Mouse (Mus musculus) hindbrain, embryonic 11.5 days (tissue): ENCODE measurements around the gene Rab1b. TPM values are rescaled to one million over a fixed set of nuclear protein-coding genes. Genes with fewer than 3 reads are reported as not detected.

Experiments
- ATAC-seq: fragments of 200-750 bp; cut with Nextera tagmentation; 2 replicates; pipeline ENCODE4 v1.8.0; 2017; ENCODE audit warnings: mild to moderate bottlenecking, moderate TSS enrichment, moderate library complexity; ENCODE audit not compliant: low FRiP score
- DNase-seq: peaks from one replicate; pipeline ENCODE4 v3.0.0-alpha.2; 2015; ENCODE audit warnings: low spot score
- H3K27ac ChIP-seq: fragments of 300-500 bp; sonication (generic); 2 replicates; pipeline ENCODE4 v1.5.1; 2014; ENCODE audit warnings: mild to moderate bottlenecking, low read depth, low read length
- H3K27me3 ChIP-seq: fragments of 300-500 bp; sonication (generic); 2 replicates; pipeline ENCODE4 v1.6.1; 2014; ENCODE audit warnings: mild to moderate bottlenecking, low read length, moderate library complexity, mixed read lengths; ENCODE audit not compliant: control insufficient read depth, insufficient read depth
- H3K36me3 ChIP-seq: fragments of 300-500 bp; sonication (generic); 2 replicates; pipeline ENCODE4 v1.6.1; 2014; ENCODE audit warnings: mild to moderate bottlenecking, low read length, moderate library complexity, mixed read lengths; ENCODE audit not compliant: control insufficient read depth, insufficient read depth
- H3K4me1 ChIP-seq: fragments of 300-500 bp; sonication (generic); replicated peaks from 2 replicates; pipeline ENCODE4 v1.6.1; 2014; ENCODE audit warnings: low read length, mixed read lengths; ENCODE audit not compliant: control insufficient read depth, insufficient read depth
- H3K4me2 ChIP-seq: fragments of 300-500 bp; sonication (generic); replicated peaks from 2 replicates; pipeline ENCODE4 v1.6.1; 2014; ENCODE audit warnings: mild to moderate bottlenecking, low read depth, low read length
- H3K4me3 ChIP-seq: fragments of 300-500 bp; sonication (generic); 2 replicates; pipeline ENCODE4 v1.5.1; 2014; ENCODE audit warnings: low read depth, low read length
- H3K9ac ChIP-seq: fragments of 300-500 bp; sonication (generic); 2 replicates; pipeline ENCODE4 v1.6.1; 2014; ENCODE audit warnings: low read depth, low read length
- H3K9me3 ChIP-seq: fragments of 300-500 bp; sonication (generic); 2 replicates; pipeline ENCODE4 v1.6.1; 2016; ENCODE audit warnings: low read length; ENCODE audit not compliant: control insufficient read depth
- WGBS: fragments of 180-500 bp; shearing (Covaris S2); extraction: QIAGEN DNeasy Blood & Tissue Kit; methylation state at CpG from one replicate; pipeline ENCODE4 v1.1.7; 2014; 5-methylcytosine and 5-hydroxymethylcytosine counted together
- polyA plus RNA-seq: library from polyadenylated mRNA; unstranded; fragments of >200 nt; fragmentation: Nextera tagmentation; extraction: Ambion mirVana; gene quantifications from 2 replicates; pipeline ENCODE4 v1.2.1, GENCODE M21; 2014

Gene Rab1b
- polyA plus RNA-seq, 1 experiment from 2014 or later, result 217 TPM

GRCm38 (mm10) chr19:5062041-5062440 is 44.8 kb downstream of the Rab1b start:
- H3K27ac ChIP-seq, result no peak overlapping the region

GRCm38 (mm10) chr19:5060365-5061330 is 46.2 kb downstream of the Rab1b start:
- H3K9ac ChIP-seq, result no peak overlapping the region
- peaks cover 7% of the 10 kb centered on the region for H3K4me1 ChIP-seq
- ATAC-seq (no peak), DNase-seq (no peak)
- WGBS, result 36% methylated on average over 5 of the region's 5 CpGs
- no peaks in the 10 kb centered on the region for H3K9me3 ChIP-seq
- H3K27me3 ChIP-seq, result no peaks in the 10 kb centered on the region
- no peak overlapping the region for H3K4me2 ChIP-seq
- no peaks in the 10 kb centered on the region for H3K36me3 ChIP-seq
- H3K4me3 ChIP-seq, result no peak overlapping the region
- no peak overlapping the region for H3K27ac ChIP-seq

More at GRCm38 (mm10) chr19:5062041-5062440, 44.8 kb downstream of the Rab1b start:
- no peak overlapping the region for H3K4me3 ChIP-seq
- peaks cover 3% of the 10 kb centered on the region for H3K27me3 ChIP-seq
- H3K9me3 ChIP-seq, result no peaks in the 10 kb centered on the region
- no peak overlapping the region for H3K4me2 ChIP-seq
- WGBS, result 85% methylated on average over 5 of the region's 5 CpGs
- no peak for ATAC-seq
- H3K4me1 ChIP-seq, result peaks cover 9% of the 10 kb centered on the region
- no peak overlapping the region for H3K9ac ChIP-seq
- H3K36me3 ChIP-seq, result no peaks in the 10 kb centered on the region
- no peak for DNase-seq

DNA sequence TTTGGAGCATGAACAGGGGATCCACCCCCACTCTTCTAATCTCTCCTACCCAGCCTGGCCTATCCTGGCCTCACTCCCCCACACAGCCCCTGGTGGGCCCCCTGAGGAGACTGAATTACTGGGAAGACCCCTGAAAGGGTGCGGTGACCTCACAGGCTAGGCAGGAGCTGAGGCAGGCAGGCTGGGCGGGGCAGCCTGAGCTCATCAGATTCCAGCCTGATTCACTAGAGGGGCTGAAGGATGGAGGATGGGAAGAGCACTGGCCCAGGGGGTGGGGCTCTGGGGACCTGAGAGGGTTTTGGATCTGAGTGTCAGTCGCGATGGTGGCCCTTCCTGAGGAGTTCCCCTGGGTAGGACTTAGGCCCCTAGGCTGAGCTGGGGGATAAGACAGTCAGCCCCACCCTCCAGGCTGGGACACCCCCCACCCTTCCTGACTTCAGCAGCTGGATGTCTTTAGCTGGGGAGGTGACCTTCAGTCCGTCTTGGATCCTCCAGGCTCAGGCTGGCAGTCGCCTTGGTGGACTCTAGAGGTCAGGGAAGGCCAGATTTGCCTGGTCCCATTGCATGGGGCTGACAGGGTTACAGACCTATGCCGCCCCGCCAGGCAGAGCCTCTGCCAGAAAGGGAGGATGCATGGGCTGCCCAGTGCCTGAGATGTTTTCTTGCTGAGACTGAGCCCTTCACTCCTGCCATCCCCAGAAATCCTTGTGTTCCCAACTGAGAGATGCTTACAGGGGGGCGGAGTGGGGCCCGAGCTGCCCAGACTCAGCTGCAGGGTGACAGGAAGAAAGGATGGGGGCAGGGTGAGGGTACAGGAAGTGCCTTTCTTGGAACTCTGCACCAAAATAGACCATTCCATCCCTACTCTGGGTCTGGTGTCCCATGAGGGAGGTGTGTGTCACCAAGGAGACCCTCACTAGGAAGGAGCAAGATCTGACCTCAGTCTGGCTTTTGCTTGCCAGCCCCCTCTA is 47.8 kb downstream of the Rab1b start:
- H3K27me3 ChIP-seq, result no peaks in the 10 kb centered on the region; the same call in 1 of the 2 replicates
- no peak overlapping the region for H3K4me2 ChIP-seq
- peak; percentile 27 for DNase-seq
- WGBS, result 17% methylated on average over 10 of the region's 10 CpGs
- H3K9ac ChIP-seq, result no peak overlapping the region
- no peaks in the 10 kb centered on the region for H3K9me3 ChIP-seq
- ATAC-seq, result peak; percentile 34
- no peak overlapping the region for H3K4me3 ChIP-seq
- H3K36me3 ChIP-seq, result no peaks in the 10 kb centered on the region
- no peak overlapping the region for H3K27ac ChIP-seq
- peaks cover 7% of the 10 kb centered on the region for H3K4me1 ChIP-seq

GRCm38 (mm10) chr19:5057876-5058775 is 48.7 kb downstream of the Rab1b start:
- peaks cover 7% of the 10 kb centered on the region for H3K4me1 ChIP-seq
- H3K27ac ChIP-seq, result no peak overlapping the region
- H3K4me2 ChIP-seq, result no peak overlapping the region
- ATAC-seq (no peak), DNase-seq (no peak)
- no peak overlapping the region for H3K9ac ChIP-seq
- no peaks in the 10 kb centered on the region for H3K9me3 ChIP-seq
- no peak overlapping the region for H3K4me3 ChIP-seq
- WGBS, result 22% methylated on average over 16 of the region's 16 CpGs
- H3K36me3 ChIP-seq, result no peaks in the 10 kb centered on the region
- H3K27me3 ChIP-seq, result peaks cover 6% of the 10 kb centered on the region

GRCm38 (mm10) chr19:5056251-5056650 is 50.6 kb downstream of the Rab1b start:
- Histone ChIP-seq H3K27me3 (peaks cover 24% of the 10 kb centered on the region), H3K27ac (no peak overlapping the region), H3K4me2 (no peak overlapping the region), H3K4me1 (peaks cover 7% of the 10 kb centered on the region), H3K9ac (no peak overlapping the region), H3K36me3 (no peaks in the 10 kb centered on the region), H3K4me3 (no peak overlapping the region), H3K9me3 (no peaks in the 10 kb centered on the region)
- peak; percentile 85 for DNase-seq
- WGBS, result 7% methylated on average over 6 of the region's 6 CpGs
- ATAC-seq, result peak; percentile 59; the same call in 1 of the 2 replicates

GRCm38 (mm10) chr19:5053909-5054308 is 53.0 kb downstream of the Rab1b start:
- no peak overlapping the region for H3K4me3 ChIP-seq
- no peak overlapping the region for H3K4me2 ChIP-seq
- no peak overlapping the region for H3K27ac ChIP-seq
- DNase-seq (peak; percentile 82), ATAC-seq (no peak)
- WGBS, result 16% methylated on average over 9 of the region's 9 CpGs
- H3K36me3 ChIP-seq, result no peaks in the 10 kb centered on the region
- no peak overlapping the region for H3K9ac ChIP-seq
- peaks cover 3% of the 10 kb centered on the region for H3K4me1 ChIP-seq
- H3K9me3 ChIP-seq, result no peaks in the 10 kb centered on the region
- peaks cover 31% of the 10 kb centered on the region for H3K27me3 ChIP-seq

DNA sequence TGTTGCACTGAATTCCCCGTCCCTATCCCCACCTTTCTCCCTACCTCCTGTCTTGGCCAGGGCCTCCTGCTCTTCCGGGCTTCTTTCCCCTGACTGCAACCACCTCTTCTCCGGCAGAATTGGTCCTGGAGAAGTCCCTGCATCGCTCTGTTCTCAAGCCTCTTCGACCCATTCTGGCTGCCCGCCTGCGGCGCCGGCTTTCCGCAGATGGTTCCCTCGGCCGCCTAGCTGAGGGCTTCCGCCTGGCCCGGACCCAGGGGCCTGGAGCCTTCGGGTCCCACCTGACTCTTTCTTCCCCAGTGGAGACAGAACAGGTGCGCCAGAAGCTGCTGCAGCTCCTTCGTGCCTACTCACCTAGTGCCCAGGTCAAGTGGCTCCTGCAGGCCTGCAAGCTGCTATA is 54.0 kb downstream of the Rab1b start:
- DNase-seq, result no peak
- no peak overlapping the region for H3K4me2 ChIP-seq
- no peaks in the 10 kb centered on the region for H3K4me1 ChIP-seq
- 0 out of 2 replicates have a peak overlapping the region, but pooled peaks have one; percentile 15 for H3K9ac ChIP-seq
- no peak overlapping the region for H3K4me3 ChIP-seq
- no peak for ATAC-seq
- 59% methylated on average over 17 of the region's 17 CpGs for whole genome bisulfite sequencing
- no peak overlapping the region for H3K27ac ChIP-seq
- no peaks in the 10 kb centered on the region for H3K36me3 ChIP-seq
- no peaks in the 10 kb centered on the region for H3K9me3 ChIP-seq
- peaks cover 31% of the 10 kb centered on the region for H3K27me3 ChIP-seq
